Mouse (Mus musculus): ENCODE measurements around the gene Mfsd11. TPM values are rescaled to one million over a fixed set of nuclear protein-coding genes. Genes with fewer than 3 reads are reported as not detected.
A peak's percentile ranks its signal among the peaks of the same experiment; 100 is the strongest.
"Not testable (repeated sequence)": the region's sequence is repeated elsewhere in the genome, so short reads cannot be mapped to it uniquely, and the experiment has no call there.

The Mfsd11 gene
- polyA plus RNA-seq, 1 experiment, result 109 TPM

GRCm38 (mm10) chr11:116821057-116821940, 30.9 kb upstream of the Mfsd11 start:
- H3K27ac ChIP-seq (ENCODE audit: control insufficient read depth, insufficient read depth, low read depth, low read length), result 0 out of 2 replicates have a peak overlapping the region, but pooled peaks have one; percentile 36
- H3K36me3 ChIP-seq (ENCODE audit: control insufficient read depth, insufficient read depth, low read length), result no peaks in the 10 kb centered on the region
- H3K27me3 ChIP-seq (ENCODE audit: control insufficient read depth, insufficient read depth, low read length), result no peaks in the 10 kb centered on the region
- no peak overlapping the region for H3K4me3 ChIP-seq (ENCODE audit: control insufficient read depth, low read depth, low read length)
- TF ChIP-seq CTCF (IDR thresholded peaks at IDR 0.05; ENCODE audit: control insufficient read depth, insufficient read depth, insufficient replicate concordance, low read depth, low read length) (no peak), POLR2A (IDR thresholded peaks at IDR 0.05; ENCODE audit: control insufficient read depth, low read depth, low read length) (no peak)
- no peaks in the 10 kb centered on the region; the same call in 1 of the 2 replicates for H3K4me1 ChIP-seq (ENCODE audit: control insufficient read depth, insufficient read depth, low read length)

DNA sequence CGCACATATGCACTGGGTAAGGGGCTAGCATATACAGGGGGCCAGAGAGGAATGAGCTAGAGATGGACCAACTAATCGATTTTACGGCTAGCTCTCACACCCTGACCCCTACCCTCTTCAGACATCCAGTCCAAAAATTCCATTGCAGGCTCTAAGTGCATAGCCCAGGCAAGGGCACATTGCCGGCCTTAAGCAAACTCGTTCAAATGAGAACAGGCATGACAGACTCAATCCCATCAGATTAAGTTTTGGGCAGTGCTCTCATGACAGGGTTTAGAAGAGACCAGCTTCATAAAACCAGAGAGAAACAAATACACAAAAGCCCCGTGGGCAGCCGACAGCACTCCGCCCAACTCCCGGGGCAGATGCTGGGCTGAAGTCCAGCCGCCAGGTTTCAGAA, 30.0 kb upstream of the Mfsd11 start:
- TF ChIP-seq POLR2A (IDR thresholded peaks at IDR 0.05; ENCODE audit: control insufficient read depth, low read depth, low read length), result no peak
- TF ChIP-seq CTCF (IDR thresholded peaks at IDR 0.05; ENCODE audit: control insufficient read depth, insufficient read depth, insufficient replicate concordance, low read depth, low read length), result no peak
- Histone ChIP-seq H3K27ac (ENCODE audit: control insufficient read depth, insufficient read depth, low read depth, low read length) (no peak overlapping the region; the same call in 1 of the 2 replicates), H3K4me3 (ENCODE audit: control insufficient read depth, low read depth, low read length) (no peak overlapping the region)

GRCm38 (mm10) chr11:116822626-116823025, 29.6 kb upstream of the Mfsd11 start:
- Histone ChIP-seq H3K36me3 (ENCODE audit: control insufficient read depth, insufficient read depth, low read length) (no peaks in the 10 kb centered on the region), H3K4me3 (ENCODE audit: control insufficient read depth, low read depth, low read length) (no peak overlapping the region), H3K27ac (ENCODE audit: control insufficient read depth, insufficient read depth, low read depth, low read length) (no peak overlapping the region), H3K27me3 (ENCODE audit: control insufficient read depth, insufficient read depth, low read length) (no peaks in the 10 kb centered on the region), H3K4me1 (ENCODE audit: control insufficient read depth, insufficient read depth, low read length) (peaks cover 8% of the 10 kb centered on the region)
- no peak for TF ChIP-seq POLR2A (IDR thresholded peaks at IDR 0.05; ENCODE audit: control insufficient read depth, low read depth, low read length)
- TF ChIP-seq CTCF (IDR thresholded peaks at IDR 0.05; ENCODE audit: control insufficient read depth, insufficient read depth, insufficient replicate concordance, low read depth, low read length), result no peak

More for the DNA sequence above, 30.0 kb upstream of the Mfsd11 start:
- Histone ChIP-seq H3K4me1 (ENCODE audit: control insufficient read depth, insufficient read depth, low read length) (peaks cover 4% of the 10 kb centered on the region; the same call in 1 of the 2 replicates), H3K36me3 (ENCODE audit: control insufficient read depth, insufficient read depth, low read length) (no peaks in the 10 kb centered on the region), H3K27me3 (ENCODE audit: control insufficient read depth, insufficient read depth, low read length) (no peaks in the 10 kb centered on the region)

DNA sequence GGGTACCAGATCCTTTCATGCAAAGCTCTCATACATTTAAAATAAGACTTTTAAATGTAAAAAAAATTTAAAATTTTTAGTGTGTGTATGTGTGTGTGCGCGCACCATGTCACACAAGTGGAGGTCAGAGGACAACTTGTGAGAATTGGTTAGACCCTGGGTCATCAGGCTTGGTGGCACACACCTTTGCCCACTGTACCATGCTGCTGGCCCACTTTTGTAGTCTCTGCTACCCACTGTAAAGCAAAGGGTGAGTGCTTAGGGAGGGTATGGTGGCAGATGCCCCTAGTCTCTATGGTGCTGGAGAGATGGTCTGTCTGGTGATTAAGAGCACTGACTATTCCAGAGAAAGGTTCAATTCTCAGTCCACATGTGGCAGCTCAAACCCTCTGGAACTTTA, 29.0 kb upstream of the Mfsd11 start:
- Histone ChIP-seq H3K4me1 (ENCODE audit: control insufficient read depth, insufficient read depth, low read length) (peaks cover 12% of the 10 kb centered on the region), H3K27me3 (ENCODE audit: control insufficient read depth, insufficient read depth, low read length) (no peaks in the 10 kb centered on the region), H3K27ac (ENCODE audit: control insufficient read depth, insufficient read depth, low read depth, low read length) (no peak overlapping the region), H3K4me3 (ENCODE audit: control insufficient read depth, low read depth, low read length) (no peak overlapping the region), H3K36me3 (ENCODE audit: control insufficient read depth, insufficient read depth, low read length) (no peaks in the 10 kb centered on the region)
- no peak for TF ChIP-seq CTCF (IDR thresholded peaks at IDR 0.05; ENCODE audit: control insufficient read depth, insufficient read depth, insufficient replicate concordance, low read depth, low read length)
- TF ChIP-seq POLR2A (IDR thresholded peaks at IDR 0.05; ENCODE audit: control insufficient read depth, low read depth, low read length), result no peak

GRCm38 (mm10) chr11:116823885-116824284, 28.4 kb upstream of the Mfsd11 start:
- not testable (repeated sequence) for H3K4me3 ChIP-seq (ENCODE audit: control insufficient read depth, low read depth, low read length); H3K36me3 ChIP-seq (ENCODE audit: control insufficient read depth, insufficient read depth, low read length); H3K27me3 ChIP-seq (ENCODE audit: control insufficient read depth, insufficient read depth, low read length); H3K27ac ChIP-seq (ENCODE audit: control insufficient read depth, insufficient read depth, low read depth, low read length)
- peaks cover 15% of the 10 kb centered on the region for H3K4me1 ChIP-seq (ENCODE audit: control insufficient read depth, insufficient read depth, low read length)

DNA sequence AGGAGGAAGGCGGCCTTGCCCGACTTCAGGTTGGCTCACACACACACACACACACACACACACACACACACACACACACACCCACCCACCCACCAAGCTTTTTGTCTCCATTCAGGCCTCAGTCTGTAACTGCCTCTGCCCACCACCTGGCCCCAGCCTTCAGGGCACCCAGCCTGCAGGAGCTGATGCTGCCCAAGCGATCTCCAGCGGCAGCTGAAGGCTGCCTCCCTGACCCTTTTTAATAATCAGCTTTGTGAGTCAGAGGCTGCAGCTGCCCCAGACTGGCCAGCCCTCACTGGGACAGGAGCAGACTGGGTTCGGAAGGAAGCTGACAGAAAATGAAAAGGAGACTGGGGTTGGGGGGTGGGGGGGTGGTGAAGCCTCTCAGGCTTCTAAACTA, 27.0 kb upstream of the Mfsd11 start:
- H3K4me3 ChIP-seq (ENCODE audit: control insufficient read depth, low read depth, low read length), result no peak overlapping the region
- no peak overlapping the region for H3K27ac ChIP-seq (ENCODE audit: control insufficient read depth, insufficient read depth, low read depth, low read length)
- no peaks in the 10 kb centered on the region for H3K36me3 ChIP-seq (ENCODE audit: control insufficient read depth, insufficient read depth, low read length)
- no peaks in the 10 kb centered on the region for H3K27me3 ChIP-seq (ENCODE audit: control insufficient read depth, insufficient read depth, low read length)
- no peak for TF ChIP-seq POLR2A (IDR thresholded peaks at IDR 0.05; ENCODE audit: control insufficient read depth, low read depth, low read length)
- TF ChIP-seq CTCF (IDR thresholded peaks at IDR 0.05; ENCODE audit: control insufficient read depth, insufficient read depth, insufficient replicate concordance, low read depth, low read length), result no peak
- H3K4me1 ChIP-seq (ENCODE audit: control insufficient read depth, insufficient read depth, low read length), result peaks cover 20% of the 10 kb centered on the region

DNA sequence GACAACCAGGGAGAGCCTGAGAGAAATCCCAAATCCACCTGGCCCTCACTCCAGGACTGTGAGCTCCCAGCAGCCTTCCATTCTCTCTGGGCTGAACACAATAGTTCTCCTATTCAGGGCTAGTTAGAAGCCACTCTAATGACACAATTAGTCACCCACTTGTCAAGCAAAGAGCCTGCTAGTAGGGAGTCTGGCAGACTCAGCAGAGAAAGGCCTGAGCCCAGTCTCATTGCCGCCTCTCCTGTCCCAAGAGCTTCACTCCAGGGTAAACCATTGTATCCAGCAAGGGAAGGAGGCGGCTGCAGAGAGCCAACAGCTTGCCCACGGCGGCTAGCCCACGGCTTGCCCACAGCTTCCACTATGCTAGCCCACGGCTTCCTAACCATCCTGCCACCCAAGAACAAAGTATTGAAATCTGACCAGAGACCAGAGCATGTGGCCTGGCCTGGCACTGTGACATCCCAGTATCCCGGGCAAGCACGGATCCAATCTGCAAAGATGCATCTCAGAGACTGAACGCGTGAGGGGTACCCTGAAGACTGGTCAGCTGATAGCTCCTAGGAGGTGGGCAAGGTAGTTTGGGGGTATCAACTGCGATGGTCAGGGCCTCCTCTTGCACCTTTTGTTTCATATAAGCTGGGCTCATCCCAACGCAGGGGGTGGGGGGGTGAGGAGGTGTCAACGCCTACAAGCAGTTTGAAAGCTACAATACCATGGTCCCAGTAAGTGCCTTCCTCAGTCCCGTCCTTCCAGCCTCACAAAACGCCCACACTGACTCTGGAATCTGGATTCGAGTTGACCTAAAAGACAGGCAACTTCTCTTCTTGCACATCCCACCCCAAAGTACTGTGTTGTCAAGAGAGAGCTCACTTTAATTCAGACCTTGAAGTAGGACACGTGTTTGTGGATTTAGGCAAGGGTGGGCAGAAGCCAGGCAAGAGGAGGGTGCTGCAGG, 25.4 kb upstream of the Mfsd11 start:
- TF ChIP-seq CTCF (IDR thresholded peaks at IDR 0.05; ENCODE audit: control insufficient read depth, insufficient read depth, insufficient replicate concordance, low read depth, low read length), result no peak
- no peak for TF ChIP-seq POLR2A (IDR thresholded peaks at IDR 0.05; ENCODE audit: control insufficient read depth, low read depth, low read length)
- peak overlapping the region; percentile 78 for H3K4me3 ChIP-seq (ENCODE audit: control insufficient read depth, low read depth, low read length)
- H3K36me3 ChIP-seq (ENCODE audit: control insufficient read depth, insufficient read depth, low read length), result no peaks in the 10 kb centered on the region
- peaks cover 20% of the 10 kb centered on the region for H3K4me1 ChIP-seq (ENCODE audit: control insufficient read depth, insufficient read depth, low read length)
- H3K27me3 ChIP-seq (ENCODE audit: control insufficient read depth, insufficient read depth, low read length), result no peaks in the 10 kb centered on the region
- peak overlapping the region; percentile 73; the same call in 1 of the 2 replicates for H3K27ac ChIP-seq (ENCODE audit: control insufficient read depth, insufficient read depth, low read depth, low read length)

All from testis, adult 2 months (tissue).